Mouse (Mus musculus): ENCODE measurements around the gene Calhm1. TPM values are rescaled to one million over a fixed set of nuclear protein-coding genes. Genes with fewer than 3 reads are reported as not detected.

Calhm1 gene
- not detected for total RNA-seq (2023)

GRCm38 (mm10) chr19:47144154-47144553 lies at the start of gene Calhm1:
Gene Calhm1 (minus strand): TSS chr19:47144254.

GRCm38 (mm10) chr19:47178431-47179271 lies 34.6 kb upstream of the Calhm1 start, which contains the start of gene Neurl1a:
Gene Neurl1a (plus strand): TSS chr19:47178820.

GRCm38 (mm10) chr19:47157664-47158063 lies 13.6 kb upstream of the Calhm1 start, which contains the start of gene Calhm3:
Gene Calhm3 (minus strand): TSS chr19:47157764.

GRCm38 (mm10) chr19:47137771-47138421 lies 6.2 kb downstream of the Calhm1 start, which contains the start of gene Calhm2:
Gene Calhm2 (minus strand): TSS chr19:47138294.

Other genes starting within 250 kb of the Calhm1 start
- gene Ina, start 129.6 kb downstream of the Calhm1 start, total RNA-seq (2023), result not detected
- 10 to 100 TPM; 40.2 to 40.8 TPM for gene Nt5c2, start 129.1 kb downstream of the Calhm1 start, total RNA-seq (2023)
- gene Pcgf6, start 93.3 kb downstream of the Calhm1 start, total RNA-seq (2023), result 10 to 100 TPM; 21.9 to 25.2 TPM
- gene Taf5, start 76.5 kb downstream of the Calhm1 start, total RNA-seq (2023), result 10 to 100 TPM; 13.5 to 13.7 TPM
- gene Usmg5, start 53.6 kb downstream of the Calhm1 start, total RNA-seq (2023), result 100 to 1,000 TPM; 145 to 172 TPM
- gene Pdcd11, start 53.5 kb downstream of the Calhm1 start, total RNA-seq (2023), result 10 to 100 TPM; 44.7 TPM
- gene Calhm2, start 6.0 kb downstream of the Calhm1 start, total RNA-seq (2023), result 1 to 10 TPM; 7.0 to 8.0 TPM
- gene Calhm3, start 13.5 kb upstream of the Calhm1 start, total RNA-seq (2023), result not detected
- gene Neurl1a, start 34.6 kb upstream of the Calhm1 start, total RNA-seq (2023), result not detected

All from T-cell, adult 66 days (primary cell).